14 mouse cellular contexts compared by ENCODE assay signal in the genomic region with DNA sequence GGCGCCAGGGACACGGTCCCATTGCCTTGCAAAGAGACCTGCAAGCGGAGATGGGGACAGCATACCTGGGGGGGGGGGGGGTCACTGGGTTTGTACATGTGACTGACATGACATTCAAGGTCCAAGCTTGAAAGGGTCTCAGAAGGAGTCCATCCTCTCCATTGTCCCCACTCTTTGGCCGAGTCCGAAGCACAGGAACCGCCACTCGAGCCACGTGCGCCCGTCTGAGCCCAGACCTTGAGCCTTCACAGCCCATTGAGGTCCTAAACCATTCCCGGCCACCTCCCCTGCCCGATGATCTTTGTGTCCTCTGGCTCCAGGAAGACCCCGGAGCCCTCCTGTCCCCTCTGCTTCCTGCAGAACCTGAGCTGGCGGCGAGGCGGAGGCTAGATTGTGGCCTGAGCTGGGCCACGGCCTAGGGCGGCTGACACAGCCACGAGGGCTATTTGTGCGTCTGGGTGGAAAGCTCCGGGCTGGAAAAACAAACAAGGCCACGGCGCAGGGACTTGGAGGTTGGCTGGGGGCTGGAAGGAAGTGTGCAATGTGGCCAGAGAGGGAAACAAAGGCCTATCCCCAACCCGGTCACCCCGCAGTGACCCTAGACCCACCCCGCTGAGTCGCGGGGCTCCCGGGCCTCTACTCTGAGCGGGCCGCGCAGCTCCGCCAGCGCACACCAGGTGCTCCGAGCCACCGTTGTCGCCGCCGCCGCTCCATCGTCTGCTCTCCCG. TPM values are rescaled to one million over a fixed set of nuclear protein-coding genes. Genes with fewer than 3 reads are reported as not detected.
A peak's percentile ranks its signal among the peaks of the same experiment; 100 is the strongest.
DNase-seq lines count a peak whose midpoint lies in the region; ATAC-seq and TF ChIP-seq lines count a peak whose summit lies in the region.
"Had no signal": no experiment of that assay in that cellular context is flagged by ENCODE, and none has a peak within 500 bp of the region (broad histone marks: within the 10 kb centered on the region; RNA-seq: fewer than 3 reads in every experiment).

No protein-coding gene starts in this region.

- peak overlapping the region; percentile 24; the same call in 1 of the 2 replicates for H3K4me3 ChIP-seq in heart, embryonic 12.5 days
- peak overlapping the region; percentile 26 for H3K4me3 ChIP-seq in forebrain, embryonic 12.5 days (replicated peaks)
- peak overlapping the region; percentile 24 for H3K4me3 ChIP-seq in midbrain, embryonic 13.5 days (replicated peaks)
- no peak overlapping the region for H3K4me3 ChIP-seq in liver, postnatal 0 days (ENCODE audit: low read depth, low read length)
- H3K4me3 ChIP-seq: liver, embryonic 13.5 days; megakaryocyte, embryonic 14.5 days had no signal

- peak overlapping the region; percentile 54 for H3K4me2 ChIP-seq in heart, embryonic 12.5 days
- H3K4me2 ChIP-seq in forebrain, embryonic 12.5 days: peak overlapping the region; percentile 51
- H3K4me2 ChIP-seq in midbrain, embryonic 13.5 days (replicated peaks): peak overlapping the region; percentile 43
- H3K4me2 ChIP-seq in liver, postnatal 0 days (ENCODE audit: low read depth, low read length): no peak overlapping the region
- H3K4me2 ChIP-seq: liver, embryonic 13.5 days had no signal

- TF ChIP-seq CTCF in liver, postnatal 0 days (IDR thresholded peaks at IDR 0.05; ENCODE audit: low read depth): no peak

- WGBS in heart, embryonic 12.5 days: under 1% methylated on average over 42 of the region's 42 CpGs
- 1% methylated on average over 41 of the region's 42 CpGs for WGBS in forebrain, embryonic 12.5 days
- 2% methylated on average over 42 of the region's 42 CpGs for WGBS in midbrain, embryonic 13.5 days
- WGBS in liver, postnatal 0 days (ENCODE audit: insufficient replicate concordance): 1% methylated on average over 42 of the region's 42 CpGs

- no peak for DNase-seq in heart, adult 11 months
- DNase-seq in ES-CJ7 (ENCODE audit: low read depth, low spot score): peak; percentile 25
- DNase-seq in liver, postnatal 0 days: no peak
- DNase-seq in spleen, postnatal 10 days (ENCODE audit: low spot score in 2 of 2): no peak
- DNase-seq: gastrocnemius, postnatal 36 days; kidney, adult 2 months; layer of hippocampus, postnatal 36 days; liver, embryonic 13.5 days had no signal

- no peaks in the 10 kb centered on the region for H3K9me3 ChIP-seq in heart, embryonic 12.5 days (replicated peaks)
- H3K9me3 ChIP-seq in forebrain, embryonic 12.5 days: no peaks in the 10 kb centered on the region
- H3K9me3 ChIP-seq in midbrain, embryonic 13.5 days: no peaks in the 10 kb centered on the region
- no peaks in the 10 kb centered on the region for H3K9me3 ChIP-seq in liver, postnatal 0 days (ENCODE audit: low read length)
- H3K9me3 ChIP-seq: liver, embryonic 13.5 days; megakaryocyte, embryonic 14.5 days had no signal

- H3K9ac ChIP-seq in heart, embryonic 12.5 days: peak overlapping the region; percentile 6; the same call in 1 of the 2 replicates
- H3K9ac ChIP-seq in forebrain, embryonic 12.5 days: peak overlapping the region; percentile 54
- H3K9ac ChIP-seq in midbrain, embryonic 13.5 days (replicated peaks): peak overlapping the region; percentile 48; the same call in 1 of the 2 replicates
- H3K9ac ChIP-seq in liver, postnatal 0 days (replicated peaks): no peak overlapping the region
- H3K9ac ChIP-seq: liver, embryonic 13.5 days had no signal

- H3K4me1 ChIP-seq in heart, embryonic 12.5 days (replicated peaks): peaks cover 9% of the 10 kb centered on the region
- H3K4me1 ChIP-seq in forebrain, embryonic 12.5 days: peaks cover 36% of the 10 kb centered on the region
- peaks cover 10% of the 10 kb centered on the region for H3K4me1 ChIP-seq in midbrain, embryonic 13.5 days (replicated peaks)
- no peaks in the 10 kb centered on the region for H3K4me1 ChIP-seq in liver, postnatal 0 days (ENCODE audit: insufficient read depth)
- H3K4me1 ChIP-seq: liver, embryonic 13.5 days; megakaryocyte, embryonic 14.5 days had no signal

- no peaks in the 10 kb centered on the region for H3K36me3 ChIP-seq in heart, embryonic 12.5 days
- no peaks in the 10 kb centered on the region for H3K36me3 ChIP-seq in forebrain, embryonic 12.5 days (replicated peaks)
- no peaks in the 10 kb centered on the region for H3K36me3 ChIP-seq in midbrain, embryonic 13.5 days
- H3K36me3 ChIP-seq in liver, postnatal 0 days (replicated peaks; ENCODE audit: insufficient read depth, low read length): no peaks in the 10 kb centered on the region
- H3K36me3 ChIP-seq: liver, embryonic 13.5 days had no signal

- no peak for TF ChIP-seq EP300 in liver, postnatal 0 days (IDR thresholded peaks at IDR 0.05; ENCODE audit: low read depth)

- H3K27ac ChIP-seq in heart, embryonic 12.5 days (ENCODE audit: poor library complexity, severe bottlenecking): no peak overlapping the region
- H3K27ac ChIP-seq in forebrain, embryonic 12.5 days: peak overlapping the region; percentile 27
- H3K27ac ChIP-seq in midbrain, embryonic 13.5 days: peak overlapping the region; percentile 77
- no peak overlapping the region for H3K27ac ChIP-seq in liver, postnatal 0 days (ENCODE audit: low read depth)
- H3K27ac ChIP-seq: liver, embryonic 13.5 days had no signal

- H3K27me3 ChIP-seq in heart, embryonic 12.5 days (replicated peaks): peaks cover 85% of the 10 kb centered on the region
- H3K27me3 ChIP-seq in forebrain, embryonic 12.5 days: peaks cover 82% of the 10 kb centered on the region
- peaks cover 88% of the 10 kb centered on the region for H3K27me3 ChIP-seq in midbrain, embryonic 13.5 days
- peaks cover 85% of the 10 kb centered on the region for H3K27me3 ChIP-seq in liver, postnatal 0 days (ENCODE audit: insufficient read depth, low read length)

- ATAC-seq in heart, embryonic 12.5 days (ENCODE audit: insufficient number of reproducible peaks, low FRiP score): peak; percentile 11; the same call in 1 of the 2 replicates
- ATAC-seq in forebrain, embryonic 12.5 days (ENCODE audit: low FRiP score): peak; percentile 45; the same call in 1 of the 2 replicates
- peak; percentile 44; the same call in 1 of the 2 replicates for ATAC-seq in midbrain, embryonic 13.5 days
- no peak for ATAC-seq in erythroblast, adult 5-6 weeks (replicated peaks; ENCODE audit: low FRiP score, poor library complexity, severe bottlenecking)
- no peak for ATAC-seq in liver, postnatal 0 days

RNA-seq across cellular contexts. Expression of a gene that starts 4.9 kb away (rescaled TPM):
- polyA plus RNA-seq in heart, embryonic 12.5 days (2016; fragmentation: Nextera tagmentation; extraction: Ambion mirVana): not detected in 2 replicates
- 26.1 and 27.4 TPM in 2 replicates for polyA plus RNA-seq in forebrain, embryonic 12.5 days (2016; fragmentation: Nextera tagmentation; extraction: Ambion mirVana)
- polyA plus RNA-seq in midbrain, embryonic 13.5 days (2015; fragmentation: Nextera tagmentation; extraction: Ambion mirVana): 15.6 and 21.9 TPM in 2 replicates
- not detected in 2 replicates for total RNA-seq in erythroblast, adult 5-6 weeks (2015; ENCODE audit: low replicate concordance)
- not detected in 2 replicates for total RNA-seq in erythroblast, adult 5-6 weeks (2017; ENCODE audit: low replicate concordance)
- not detected in 2 replicates for polyA plus RNA-seq in liver, postnatal 0 days (2015; fragmentation: Nextera tagmentation; extraction: Ambion mirVana)
- total RNA-seq: common myeloid progenitor, adult 5-6 weeks; gastrocnemius, postnatal 36 days had no signal
- polyA plus RNA-seq: kidney, adult 2 months; liver, embryonic 13.5 days had no signal

Comparison
In these comparisons a context has a peak if more than half of its experiments do, and no peak if none do; other contexts are left out.
1. ATAC-seq: peak in heart, embryonic 12.5 days (single experiment), forebrain, embryonic 12.5 days (single experiment) and midbrain, embryonic 13.5 days (single experiment); none in erythroblast, adult 5-6 weeks (single experiment) and liver, postnatal 0 days (single experiment).
2. H3K27ac ChIP-seq: peak in forebrain, embryonic 12.5 days (single experiment) and midbrain, embryonic 13.5 days (single experiment); none in heart, embryonic 12.5 days (single experiment) and liver, postnatal 0 days (single experiment).
3. RNA of a gene that starts 4.9 kb away (polyA plus RNA-seq): 26.1 to 27.4 TPM in forebrain, embryonic 12.5 days and 15.6 to 21.9 TPM in midbrain, embryonic 13.5 days; not detected in heart, embryonic 12.5 days and not detected in liver, postnatal 0 days; every median in the first group is over 10 times any median in the second.